8 mouse cellular contexts compared by ENCODE assay signal in the genomic region with DNA sequence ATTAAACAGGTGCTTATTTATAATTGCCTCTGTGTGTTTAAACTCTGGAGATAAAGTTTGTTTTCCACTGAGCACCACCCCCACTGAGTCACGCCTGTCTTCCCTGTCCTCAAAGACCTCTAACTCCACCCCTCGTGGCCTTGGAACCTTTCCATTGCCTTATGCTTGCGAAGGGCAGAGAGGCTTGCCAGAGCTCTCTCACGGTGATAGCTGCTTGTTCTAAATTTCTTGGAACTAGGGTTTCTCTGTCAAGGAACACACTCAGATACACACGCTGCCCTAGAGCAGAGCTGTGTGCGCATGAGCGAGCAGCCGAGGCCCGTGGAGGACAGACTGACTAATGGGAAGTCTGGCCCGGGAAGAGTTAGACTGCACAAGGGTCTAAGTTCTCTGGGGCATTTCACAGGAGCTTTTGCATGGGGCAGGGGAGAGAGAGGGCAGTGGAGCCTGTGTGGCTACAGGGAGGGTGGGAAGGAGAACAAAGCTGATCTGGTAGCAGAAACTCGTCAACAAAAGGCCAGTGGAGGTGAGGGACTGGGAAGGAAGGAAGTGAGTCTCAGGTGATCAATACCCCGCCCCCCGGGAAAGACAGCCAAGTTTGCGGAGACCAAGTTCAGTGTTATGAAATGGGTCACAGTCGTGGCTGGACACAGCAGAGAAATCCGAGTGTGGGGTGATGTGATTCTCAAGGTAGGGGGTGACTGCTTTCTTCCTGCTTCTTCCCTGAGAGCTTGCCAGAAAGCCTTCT. TPM values are rescaled to one million over a fixed set of nuclear protein-coding genes. Genes with fewer than 3 reads are reported as not detected.
DNase-seq lines count a peak whose midpoint lies in the region; ATAC-seq and TF ChIP-seq lines count a peak whose summit lies in the region.

No protein-coding gene starts in this region.

- H3K4me1 ChIP-seq in E14TG2a.4 (replicated peaks; ENCODE audit: low read depth, low read length) = peaks cover 23% of the 10 kb centered on the region

- H3K36me3 ChIP-seq in E14TG2a.4 (ENCODE audit: insufficient read depth, low read length) = no peaks in the 10 kb centered on the region

- no peaks in the 10 kb centered on the region for H3K9me3 ChIP-seq in E14TG2a.4 (ENCODE audit: low read length)

- ATAC-seq in cerebellum, adult (ENCODE audit: insufficient number of reproducible peaks, low FRiP score, low TSS enrichment) = peak; percentile 29; the same call in 1 of the 2 replicates

- intact Hi-C loops in heart, postnatal 10 days (cut with DNase I) = no loop called here

- peak overlapping the region; percentile 52 for H3K4me3 ChIP-seq in E14TG2a.4 (replicated peaks; ENCODE audit: low read length)

- no peaks in the 10 kb centered on the region; the same call in 1 of the 2 replicates for H3K27me3 ChIP-seq in E14TG2a.4 (ENCODE audit: insufficient read depth, low read length)

- DNase-seq in cerebellum, adult 11 months = no peak
- DNase-seq in cerebellum, adult 9-11 months = peak; percentile 44
- DNase-seq in heart, postnatal 10 days = peak; percentile 88 to 91
- peak; percentile 87 to 93 for DNase-seq in lung, adult 18-20 months
- DNase-seq in embryo, embryonic 10.5 days (ENCODE audit: low spot score) = no peak
- no peak for DNase-seq in layer of hippocampus, postnatal 14 days (ENCODE audit: low spot score in 2 of 2)

- no peak for TF ChIP-seq CTCF in E14TG2a.4 (conservative IDR thresholded peaks at IDR 0.05; ENCODE audit: low read length)

RNA-seq across cellular contexts. Expression of a gene that starts 51.1 kb away (rescaled TPM):
- 10 to 100 TPM; 22.1 to 26.8 TPM for total RNA-seq in heart, postnatal 10 days (2021)
- total RNA-seq in layer of hippocampus, postnatal 14 days (2021) = 10 to 100 TPM; 31.0 to 36.8 TPM

Comparison
In these comparisons a context has a peak if more than half of its experiments do, and no peak if none do; other contexts are left out.
1. DNase-seq: peak in cerebellum, adult 9-11 months (single experiment), heart, postnatal 10 days (2 of 2) and lung, adult 18-20 months (2 of 2); none in cerebellum, adult 11 months (single experiment), embryo, embryonic 10.5 days (single experiment) and layer of hippocampus, postnatal 14 days (0 of 2).